Mouse (Mus musculus) forebrain, embryonic 10.5 days (tissue): Measurements from ENCODE around the gene Lrrc46. TPM values are rescaled to one million over a fixed set of nuclear protein-coding genes. Genes with fewer than 3 reads are reported as not detected.
A peak's percentile ranks its signal among the peaks of the same experiment; 100 is the strongest.

Experiments
- DNase-seq: peaks from one replicate; pipeline ENCODE4 v3.0.0-alpha.2; 2017; ENCODE audit warnings: low spot score; ENCODE audit errors: extremely low spot score
- H3K27ac ChIP-seq: fragments of 300-500 bp; sonication (generic); 2 replicates; pipeline ENCODE4 v1.5.1; 2016; ENCODE audit warnings: mild to moderate bottlenecking
- H3K27me3 ChIP-seq: fragments of 300-500 bp; sonication (generic); 2 replicates; pipeline ENCODE4 v1.6.1; 2016; ENCODE audit warnings: mild to moderate bottlenecking; ENCODE audit not compliant: poor library complexity, severe bottlenecking
- H3K36me3 ChIP-seq: fragments of 300-500 bp; sonication (generic); replicated peaks from 2 replicates; pipeline ENCODE4 v1.6.1; 2016; ENCODE audit warnings: mild to moderate bottlenecking, moderate library complexity
- H3K4me1 ChIP-seq: fragments of 300-500 bp; sonication (generic); 2 replicates; pipeline ENCODE4 v1.6.1; 2016
- H3K4me3 ChIP-seq: fragments of 300-500 bp; sonication (generic); 2 replicates; pipeline ENCODE4 v1.5.1; 2016; ENCODE audit warnings: mild to moderate bottlenecking, moderate library complexity
- H3K9me3 ChIP-seq: fragments of 300-500 bp; sonication (generic); 2 replicates; pipeline ENCODE4 v1.6.1; 2016; ENCODE audit warnings: mild to moderate bottlenecking, moderate library complexity
- WGBS: fragments of 180-500 bp; shearing (Covaris S2); methylation state at CpG from one replicate; pipeline ENCODE4 v1.1.7; 2016; 5-methylcytosine and 5-hydroxymethylcytosine counted together
- polyA plus RNA-seq: library from polyadenylated mRNA; unstranded; fragments of >200 nt; fragmentation: Nextera tagmentation; extraction: Ambion mirVana; gene quantifications from 2 replicates; pipeline ENCODE4 v1.2.1, GENCODE M21; 2016

Lrrc46 gene
- polyA plus RNA-seq, result 2.6 and 2.7 TPM in 2 replicates

DNA sequence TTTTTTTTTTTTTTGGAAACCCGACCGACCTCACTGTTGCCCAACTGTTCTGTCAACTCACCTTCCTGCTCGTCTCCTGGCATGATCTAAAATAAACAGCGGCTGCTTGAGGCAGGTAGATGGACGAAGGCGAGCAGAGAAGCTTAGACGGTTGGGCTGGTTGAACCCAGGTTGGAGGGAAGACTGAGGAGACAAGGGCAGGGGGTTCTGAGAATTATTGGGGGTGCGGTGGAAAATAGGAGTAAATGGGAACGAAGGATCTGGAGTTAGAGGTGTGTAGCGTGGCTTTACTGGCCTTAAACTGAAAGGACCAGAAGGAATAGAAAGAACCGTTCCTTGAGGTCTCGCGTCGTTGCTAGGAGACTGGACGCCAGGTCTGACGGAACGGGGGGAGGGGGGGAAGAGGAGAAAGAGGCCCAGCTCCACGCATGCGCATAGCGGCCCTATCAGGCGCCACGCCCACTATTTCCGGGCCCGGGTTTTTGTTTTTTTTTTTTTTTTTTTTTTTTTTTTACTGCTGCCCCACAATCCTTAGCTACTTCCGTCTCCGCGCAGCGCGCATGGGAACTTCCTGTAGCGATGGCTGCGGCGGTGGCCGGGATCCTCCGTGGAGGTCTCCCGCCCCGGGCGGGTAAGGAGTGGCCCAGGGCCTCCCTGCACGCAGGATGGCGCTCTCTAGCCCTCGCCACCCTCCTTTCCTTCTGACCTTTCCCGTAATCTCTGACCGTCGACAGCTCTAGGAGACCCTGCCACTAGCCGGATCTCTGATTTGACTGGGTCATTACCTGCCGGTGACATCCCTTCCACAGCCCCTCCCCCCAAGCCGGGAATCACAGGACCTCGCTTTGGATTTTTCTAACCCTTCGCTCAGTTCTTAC lies at the start of gene Lrrc46, which contains the start of gene Mrpl10:
Lrrc46 (minus strand) TSS at position 386 of the 878 bp plus-strand sequence.
Mrpl10 (plus strand) TSS at position 539 of the 878 bp plus-strand sequence.
- Histone ChIP-seq H3K36me3 (peaks cover 27% of the 10 kb centered on the region), H3K4me1 (peaks cover 22% of the 10 kb centered on the region), H3K27ac (peak within 1 kb of the TSS; percentile 88), H3K9me3 (no peaks in the 10 kb centered on the region; the same call in 1 of the 2 replicates), H3K4me3 (peak within 1 kb of the TSS; percentile 83), H3K27me3 (no peaks in the 10 kb centered on the region)
- DNase-seq, result peak; percentile 91
- under 1% methylated on average over 48 of the region's 48 CpGs for WGBS

DNA sequence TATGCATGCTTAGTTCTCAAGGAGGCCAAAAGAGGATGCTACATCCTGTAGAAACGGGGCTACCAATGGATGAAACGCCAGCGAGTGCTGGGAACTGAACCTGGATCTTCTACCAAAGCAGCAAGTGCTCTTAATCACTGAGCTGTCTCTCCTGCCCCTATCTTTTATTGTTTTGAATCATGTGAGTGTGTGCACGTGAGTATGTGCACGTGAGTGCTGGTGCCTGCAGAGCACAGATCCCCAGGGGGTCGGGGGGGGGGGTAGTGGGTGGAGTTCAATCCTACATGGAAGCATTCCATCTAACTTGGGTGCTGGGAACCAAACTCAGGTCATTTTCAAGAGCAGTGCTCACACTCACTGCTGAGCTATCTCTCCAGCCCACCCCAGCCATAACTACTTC lies 45.2 kb upstream of the Lrrc46 start:
- WGBS, result 75% methylated on average over 6 of the region's 6 CpGs
- peaks cover 17% of the 10 kb centered on the region for H3K27me3 ChIP-seq
- no peaks in the 10 kb centered on the region for H3K36me3 ChIP-seq
- DNase-seq, result no peak
- peaks cover 18% of the 10 kb centered on the region; the same call in 1 of the 2 replicates for H3K9me3 ChIP-seq
- no peak overlapping the region for H3K27ac ChIP-seq
- no peak overlapping the region for H3K4me3 ChIP-seq
- H3K4me1 ChIP-seq, result peaks cover 8% of the 10 kb centered on the region

DNA sequence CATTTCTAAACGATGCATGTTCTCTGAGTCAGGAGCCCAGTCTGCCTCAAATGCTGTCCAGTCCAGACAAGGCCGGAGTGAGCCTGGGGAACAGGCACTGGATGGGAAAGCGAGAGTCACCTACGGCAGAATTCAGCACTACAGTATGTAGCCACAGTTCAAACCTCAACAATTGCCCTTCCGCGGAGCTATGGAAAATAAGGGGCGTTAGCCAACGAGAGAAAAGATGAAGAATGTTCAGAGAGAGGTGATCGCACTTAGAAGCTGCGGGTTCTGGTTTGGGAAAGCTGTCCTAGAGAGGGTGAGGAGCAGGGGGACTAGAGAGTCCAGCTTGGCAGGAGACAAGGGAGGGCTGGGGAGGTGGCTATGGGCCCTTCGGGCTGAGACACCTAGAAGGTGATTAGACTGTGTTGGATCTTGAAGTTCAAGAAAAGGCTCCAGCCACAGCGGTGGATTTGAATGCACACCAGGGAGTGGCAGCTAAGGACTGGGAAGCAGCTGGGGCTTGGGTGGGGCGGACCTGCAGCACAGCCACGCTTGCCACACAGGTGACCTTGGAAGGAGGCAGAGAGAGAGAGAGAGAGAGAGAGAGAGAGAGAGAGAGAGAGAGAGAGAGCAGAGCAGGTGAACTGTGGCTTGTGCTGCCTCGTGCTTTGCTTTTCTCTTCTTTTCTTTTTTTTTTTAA lies 43.8 kb upstream of the Lrrc46 start:
- Histone ChIP-seq H3K27me3 (peaks cover 17% of the 10 kb centered on the region), H3K36me3 (no peaks in the 10 kb centered on the region), H3K4me1 (peaks cover 12% of the 10 kb centered on the region), H3K9me3 (peaks cover 18% of the 10 kb centered on the region; the same call in 1 of the 2 replicates), H3K4me3 (no peak overlapping the region), H3K27ac (no peak overlapping the region)
- 91% methylated on average over 15 of the region's 15 CpGs for WGBS
- DNase-seq, result no peak

DNA sequence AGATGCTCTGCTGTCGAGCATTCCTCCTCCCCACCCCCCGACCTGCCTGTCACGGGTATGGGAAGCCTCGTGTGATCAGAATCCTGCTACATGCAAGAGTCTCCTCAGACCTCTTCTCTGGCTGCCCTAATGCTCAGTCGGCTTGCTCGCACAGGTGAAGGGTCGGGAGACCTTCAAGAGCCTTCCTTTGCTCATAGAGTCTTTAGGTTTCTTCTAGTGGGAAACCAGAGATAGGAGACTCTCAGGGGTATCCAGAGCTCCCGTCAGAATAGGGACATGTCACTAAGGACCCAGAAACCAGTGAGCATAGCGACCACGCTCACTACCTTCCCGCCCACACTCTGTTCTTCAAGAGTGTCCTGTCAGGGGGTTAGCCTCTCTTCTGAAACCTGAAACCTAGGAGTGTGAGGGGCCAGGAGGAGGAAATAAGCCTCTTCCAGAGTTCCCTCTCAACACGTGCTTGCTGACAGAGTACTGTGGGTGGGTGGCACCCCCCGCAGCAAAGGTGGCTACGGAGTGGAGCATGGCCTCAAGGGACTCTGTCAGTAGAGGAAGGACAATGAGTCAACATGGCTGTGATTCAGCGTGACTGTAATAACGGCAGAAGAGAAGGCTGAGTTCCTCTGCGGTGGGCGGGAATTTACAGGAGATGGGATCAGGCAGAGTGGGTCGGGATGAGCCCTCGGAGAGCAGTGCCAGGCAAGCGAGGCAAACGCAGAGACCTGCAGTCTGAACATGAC lies 42.4 kb upstream of the Lrrc46 start:
- no peaks in the 10 kb centered on the region for H3K36me3 ChIP-seq
- no peak overlapping the region for H3K4me3 ChIP-seq
- DNase-seq, result no peak
- no peak overlapping the region for H3K27ac ChIP-seq
- H3K27me3 ChIP-seq, result peaks cover 17% of the 10 kb centered on the region
- 56% methylated on average over 22 of the region's 22 CpGs for WGBS
- H3K9me3 ChIP-seq, result peaks cover 7% of the 10 kb centered on the region; the same call in 1 of the 2 replicates
- H3K4me1 ChIP-seq, result peaks cover 12% of the 10 kb centered on the region

DNA sequence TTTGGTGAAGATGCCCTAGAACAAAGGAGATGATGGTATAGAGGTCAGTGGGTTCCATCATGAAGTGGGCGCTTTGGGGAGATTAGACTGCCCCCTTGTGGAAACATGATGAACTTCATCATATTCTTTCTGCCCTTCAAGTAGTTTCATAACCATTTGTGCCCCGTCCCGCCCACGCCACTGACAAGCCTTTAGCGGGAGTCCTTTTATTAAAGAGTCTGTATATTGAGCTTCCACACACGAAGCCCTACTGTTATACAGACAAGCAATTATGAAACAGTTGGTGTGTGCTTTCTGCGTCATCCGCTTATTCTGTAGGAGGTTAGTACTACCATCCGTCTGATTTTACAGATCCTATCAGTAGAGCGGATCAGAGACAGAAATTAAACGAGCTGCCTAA lies 41.8 kb upstream of the Lrrc46 start:
- H3K9me3 ChIP-seq, result peaks cover 5% of the 10 kb centered on the region; the same call in 1 of the 2 replicates
- no peaks in the 10 kb centered on the region for H3K36me3 ChIP-seq
- H3K4me3 ChIP-seq, result no peak overlapping the region
- no peak overlapping the region for H3K27ac ChIP-seq
- DNase-seq, result no peak
- peaks cover 12% of the 10 kb centered on the region for H3K4me1 ChIP-seq
- H3K27me3 ChIP-seq, result peaks cover 17% of the 10 kb centered on the region
- 53% methylated on average over 11 of the region's 11 CpGs for WGBS

DNA sequence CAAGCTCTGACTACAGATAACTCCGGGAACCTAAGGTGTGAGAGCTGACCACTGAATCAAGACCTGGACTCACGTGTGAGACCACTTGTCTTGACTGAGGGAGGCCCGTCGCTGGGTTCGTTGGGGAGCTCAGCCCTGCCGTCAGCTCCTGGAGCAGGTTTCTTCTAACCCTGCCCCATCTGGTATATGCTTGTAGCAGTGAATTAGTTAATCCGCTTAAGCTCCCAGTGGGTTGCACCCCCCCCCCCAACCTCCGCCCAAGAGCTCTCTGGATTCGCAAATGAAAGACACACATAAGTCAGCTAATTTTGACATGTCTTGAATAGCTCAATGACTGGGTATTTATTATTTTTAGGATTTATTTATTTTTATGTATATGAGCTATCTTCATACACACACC lies 39.1 kb upstream of the Lrrc46 start:
- H3K9me3 ChIP-seq, result no peaks in the 10 kb centered on the region; the same call in 1 of the 2 replicates
- H3K4me1 ChIP-seq, result peaks cover 12% of the 10 kb centered on the region
- H3K36me3 ChIP-seq, result no peaks in the 10 kb centered on the region
- H3K27ac ChIP-seq, result no peak overlapping the region
- H3K27me3 ChIP-seq, result peaks cover 17% of the 10 kb centered on the region
- DNase-seq, result no peak
- H3K4me3 ChIP-seq, result no peak overlapping the region
- WGBS, result 17% methylated on average over 9 of the region's 9 CpGs

DNA sequence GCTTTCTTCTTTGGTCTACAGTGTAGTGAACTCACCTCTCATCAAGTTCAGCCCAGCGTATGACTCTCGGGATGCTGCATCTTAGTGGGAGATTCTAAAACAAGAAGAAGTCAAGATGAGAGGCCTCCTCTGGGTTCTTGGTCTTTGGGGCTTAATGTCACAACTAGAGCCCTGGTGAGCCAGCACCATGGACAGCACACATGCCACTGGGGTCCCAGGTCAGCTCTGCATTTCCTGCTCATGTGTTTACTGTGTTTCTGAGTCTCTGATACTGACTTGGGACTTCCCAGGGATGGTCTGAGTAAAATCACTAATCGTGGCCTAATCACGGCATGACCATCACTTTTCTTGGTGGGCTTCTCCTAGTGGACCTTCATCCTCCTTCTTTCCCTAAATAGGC lies 37.5 kb upstream of the Lrrc46 start:
- 56% methylated on average over 4 of the region's 4 CpGs for WGBS
- Histone ChIP-seq H3K9me3 (no peaks in the 10 kb centered on the region; the same call in 1 of the 2 replicates), H3K36me3 (no peaks in the 10 kb centered on the region), H3K4me1 (peaks cover 10% of the 10 kb centered on the region), H3K4me3 (no peak overlapping the region), H3K27ac (no peak overlapping the region), H3K27me3 (peaks cover 8% of the 10 kb centered on the region; the same call in 1 of the 2 replicates)
- DNase-seq, result no peak

DNA sequence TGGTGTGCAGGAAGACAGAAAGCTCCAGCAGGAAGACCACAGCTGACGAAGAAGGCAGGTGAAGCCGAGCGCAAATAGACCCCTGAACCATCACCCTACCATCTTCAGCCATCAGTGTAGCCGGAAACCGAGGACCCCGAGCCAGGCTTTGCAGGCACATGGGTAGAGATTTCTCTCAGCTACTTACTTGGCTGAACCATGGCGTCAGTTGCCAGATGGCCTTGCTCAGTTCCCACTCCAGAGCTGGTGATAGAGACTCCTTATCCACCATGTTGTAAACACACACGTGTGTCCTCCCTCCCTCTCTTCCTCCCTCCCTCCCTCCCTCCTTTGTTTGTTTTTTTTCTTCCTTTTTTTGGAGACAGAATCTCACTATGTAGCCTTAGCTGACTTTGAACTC lies 33.0 kb upstream of the Lrrc46 start:
- no peak for DNase-seq
- 78% methylated on average over 8 of the region's 8 CpGs for WGBS
- Histone ChIP-seq H3K27ac (no peak overlapping the region), H3K4me3 (no peak overlapping the region), H3K27me3 (no peaks in the 10 kb centered on the region), H3K9me3 (no peaks in the 10 kb centered on the region), H3K36me3 (no peaks in the 10 kb centered on the region), H3K4me1 (no peaks in the 10 kb centered on the region)

DNA sequence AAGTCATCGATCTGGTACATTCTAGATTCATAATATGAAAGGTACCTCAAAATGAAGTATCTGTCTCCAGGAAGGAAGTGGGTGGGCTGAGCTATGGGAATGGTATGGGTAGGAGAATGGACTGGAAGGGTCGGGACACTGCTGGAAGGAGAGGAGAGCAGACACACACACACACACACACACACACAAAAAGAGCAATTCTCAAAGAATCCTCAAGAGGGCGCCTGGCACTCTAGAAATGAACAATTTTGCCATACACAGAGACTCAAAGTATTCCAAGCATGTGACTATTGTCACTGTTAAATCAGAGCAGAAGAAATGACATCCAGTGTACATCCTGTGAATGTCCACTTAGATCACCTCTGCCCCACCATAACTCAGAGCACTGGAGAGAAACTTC lies 31.3 kb upstream of the Lrrc46 start:
- no peak overlapping the region for H3K4me3 ChIP-seq
- no peaks in the 10 kb centered on the region for H3K4me1 ChIP-seq
- H3K9me3 ChIP-seq, result no peaks in the 10 kb centered on the region
- no peak overlapping the region for H3K27ac ChIP-seq
- peak; percentile 59 for DNase-seq
- H3K36me3 ChIP-seq, result peaks cover 9% of the 10 kb centered on the region
- 31% methylated on average over 3 of the region's 3 CpGs for WGBS
- H3K27me3 ChIP-seq, result no peaks in the 10 kb centered on the region

DNA sequence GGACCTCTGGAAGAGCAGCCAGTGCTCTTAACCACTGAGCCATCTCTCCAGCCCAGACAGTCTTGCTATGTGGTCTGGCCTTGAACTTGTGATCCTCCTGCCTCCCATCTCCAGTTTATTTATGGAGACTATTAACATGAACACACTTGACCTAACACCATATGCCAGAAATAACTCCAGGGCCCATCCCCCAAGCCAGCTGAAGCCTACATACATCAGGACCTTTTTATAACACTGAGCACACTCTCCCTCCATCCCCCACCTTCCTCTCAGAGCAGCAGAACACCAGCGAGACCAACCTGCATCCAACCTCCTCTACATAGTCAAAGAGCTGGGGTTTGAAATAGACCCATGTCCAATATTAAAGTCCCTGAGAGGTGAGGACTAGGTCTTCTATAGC lies 29.9 kb upstream of the Lrrc46 start:
- H3K27me3 ChIP-seq, result no peaks in the 10 kb centered on the region
- WGBS, result 79% methylated on average over 1 of the region's 1 CpGs
- H3K27ac ChIP-seq, result no peak overlapping the region
- H3K9me3 ChIP-seq, result no peaks in the 10 kb centered on the region
- no peak overlapping the region for H3K4me3 ChIP-seq
- no peak for DNase-seq
- H3K36me3 ChIP-seq, result peaks cover 22% of the 10 kb centered on the region
- peaks cover 8% of the 10 kb centered on the region; the same call in 1 of the 2 replicates for H3K4me1 ChIP-seq

DNA sequence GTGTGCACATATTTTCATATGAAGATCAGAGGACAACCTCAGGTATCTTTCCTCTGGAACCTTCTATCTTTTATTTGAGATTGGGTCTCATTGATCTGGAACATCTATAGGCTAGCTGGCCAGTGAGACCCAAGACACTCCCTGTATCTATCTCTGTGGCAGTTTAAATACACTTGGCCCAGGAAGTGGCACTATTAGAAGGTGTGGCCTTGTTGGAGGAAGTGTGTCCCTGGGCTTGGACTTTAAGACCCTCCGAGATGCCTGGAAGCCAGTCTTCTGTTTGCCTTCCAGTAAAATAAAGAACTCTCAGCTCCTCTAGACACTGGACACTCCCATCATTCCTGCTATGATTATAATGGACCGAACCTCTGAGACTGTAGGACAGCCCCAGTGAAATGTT lies 28.6 kb upstream of the Lrrc46 start:
- Histone ChIP-seq H3K27ac (no peak overlapping the region), H3K4me1 (peaks cover 13% of the 10 kb centered on the region), H3K36me3 (peaks cover 29% of the 10 kb centered on the region), H3K4me3 (no peak overlapping the region), H3K27me3 (no peaks in the 10 kb centered on the region), H3K9me3 (no peaks in the 10 kb centered on the region)
- 83% methylated on average over 2 of the region's 2 CpGs for WGBS
- DNase-seq, result no peak

DNA sequence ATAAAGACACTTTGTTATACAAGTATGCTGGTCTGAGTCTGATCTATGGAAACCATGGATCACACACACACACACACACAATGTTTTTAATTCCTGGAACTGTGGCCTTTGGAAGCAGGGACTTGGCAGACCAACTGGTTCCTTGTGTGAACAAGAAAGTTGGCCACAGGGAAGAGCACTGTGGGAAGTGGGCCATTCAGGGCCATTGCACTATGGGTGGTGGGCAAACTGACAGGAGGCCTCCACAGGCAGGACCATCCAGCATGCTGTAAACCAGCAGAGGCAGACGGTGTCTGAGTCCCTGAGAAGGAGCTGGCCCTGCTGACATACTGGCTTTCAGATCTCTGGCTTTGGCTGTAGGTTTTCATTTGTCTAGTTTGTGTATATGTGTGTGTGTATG lies 28.1 kb upstream of the Lrrc46 start:
- Histone ChIP-seq H3K4me3 (no peak overlapping the region), H3K9me3 (no peaks in the 10 kb centered on the region), H3K4me1 (peaks cover 13% of the 10 kb centered on the region), H3K27ac (no peak overlapping the region), H3K27me3 (no peaks in the 10 kb centered on the region), H3K36me3 (peaks cover 31% of the 10 kb centered on the region)
- 72% methylated on average over 1 of the region's 1 CpGs for WGBS
- no peak for DNase-seq
